In genomic region chr9:44125546-44126428, GRCm38 (mm10) we compare ENCODE assay signal across 8 mouse cellular contexts. TPM values are rescaled to one million over a fixed set of nuclear protein-coding genes. Genes with fewer than 3 reads are reported as not detected.
DNase-seq lines count a peak whose midpoint lies in the region; ATAC-seq lines count a peak whose summit lies in the region.

No protein-coding gene starts in this region.

- H3K36me3 ChIP-seq in intestine, embryonic 16.5 days (ENCODE audit: control insufficient read depth, insufficient read depth, low read length) = no peaks in the 10 kb centered on the region
- H3K36me3 ChIP-seq in midbrain, embryonic 11.5 days (ENCODE audit: control insufficient read depth, insufficient read depth, low read length) = no peaks in the 10 kb centered on the region

- WGBS in intestine, embryonic 16.5 days = 27% methylated on average over 18 of the region's 18 CpGs
- 35% methylated on average over 18 of the region's 18 CpGs for WGBS in midbrain, embryonic 11.5 days

- peak; percentile 92 for DNase-seq in 3T3-L1 (ENCODE audit: low read depth, low spot score)
- DNase-seq in adrenal gland, adult 8-10 months = peak; percentile 75
- peak; percentile 84 for DNase-seq in embryo, embryonic 11.5 days (ENCODE audit: low read depth, low spot score)
- DNase-seq in gastrocnemius, postnatal 36 days = peak; percentile 73 to 77
- DNase-seq in left cerebral cortex, postnatal 36 days (ENCODE audit: low spot score in 2 of 2) = peak; percentile 64 to 83
- DNase-seq in midbrain, embryonic 11.5 days (ENCODE audit: low spot score, missing footprints) = peak; percentile 99
- peak; percentile 63 to 75 for DNase-seq in spleen, postnatal 14 days (ENCODE audit: low spot score in 2 of 2)

- no peaks in the 10 kb centered on the region for H3K27me3 ChIP-seq in intestine, embryonic 16.5 days (replicated peaks; ENCODE audit: control insufficient read depth, insufficient read depth, low read length)
- H3K27me3 ChIP-seq in midbrain, embryonic 11.5 days (ENCODE audit: control insufficient read depth, insufficient read depth, low read length) = no peaks in the 10 kb centered on the region; the same call in 1 of the 2 replicates

- H3K4me1 ChIP-seq in intestine, embryonic 16.5 days (ENCODE audit: control insufficient read depth, insufficient read depth, low read length) = peaks cover 17% of the 10 kb centered on the region
- peaks cover 14% of the 10 kb centered on the region for H3K4me1 ChIP-seq in midbrain, embryonic 11.5 days (ENCODE audit: control insufficient read depth, insufficient read depth, low read length)

- no peaks in the 10 kb centered on the region for H3K9me3 ChIP-seq in intestine, embryonic 16.5 days (ENCODE audit: control insufficient read depth, low read length)
- H3K9me3 ChIP-seq in midbrain, embryonic 11.5 days (ENCODE audit: control insufficient read depth, low read length) = no peaks in the 10 kb centered on the region

- H3K27ac ChIP-seq in intestine, embryonic 16.5 days (ENCODE audit: low read length) = peak overlapping the region; percentile 60; the same call in 1 of the 2 replicates
- H3K27ac ChIP-seq in midbrain, embryonic 11.5 days (ENCODE audit: low read depth, low read length) = no peak overlapping the region

- no peak overlapping the region for H3K4me2 ChIP-seq in intestine, embryonic 16.5 days (ENCODE audit: low read depth, low read length)
- H3K4me2 ChIP-seq in midbrain, embryonic 11.5 days = no peak overlapping the region

- H3K4me3 ChIP-seq in intestine, embryonic 16.5 days (ENCODE audit: low read length) = no peak overlapping the region
- no peak overlapping the region for H3K4me3 ChIP-seq in midbrain, embryonic 11.5 days (ENCODE audit: low read depth, low read length)

- peak overlapping the region; percentile 50 for H3K9ac ChIP-seq in intestine, embryonic 16.5 days (ENCODE audit: low read depth, low read length)
- H3K9ac ChIP-seq in midbrain, embryonic 11.5 days (ENCODE audit: low read length) = no peak overlapping the region

- ATAC-seq in intestine, embryonic 16.5 days = 0 out of 2 replicates have a peak, but pooled peaks have one; percentile 30
- peak; percentile 46; the same call in 1 of the 2 replicates for ATAC-seq in midbrain, embryonic 11.5 days (ENCODE audit: low FRiP score)

- intact Hi-C loops in gastrocnemius, postnatal 36 days (cut with DNase I) = loop anchor here (2.0 to 5.0 kb wide), 2 partner anchors 141 to 262 kb away; no protein-coding TSS in a partner anchor
- intact Hi-C loops in left cerebral cortex, postnatal 36 days (cut with DNase I) = loop anchor here (5.0 to 10.0 kb wide), 2 partner anchors 109 to 267 kb away; partner anchors contain the start of gene Cbl

RNA-seq across cellular contexts. Expression of gene Mcam, which starts 8.5 kb away (rescaled TPM):
- 10 to 100 TPM; 21.4 to 70.9 (median 38.2) TPM for total RNA-seq in adrenal gland, adult 8-10 months (2022)
- 10 to 100 TPM; 24.2 to 31.2 TPM for total RNA-seq in gastrocnemius, postnatal 36 days (2021)
- polyA plus RNA-seq in intestine, embryonic 16.5 days (2015; fragmentation: Nextera tagmentation; extraction: Ambion mirVana) = 42.9 and 45.1 TPM in 2 replicates
- total RNA-seq in left cerebral cortex, postnatal 36 days (2021) = 10 to 100 TPM; 14.9 to 18.4 TPM
- 14.5 and 15.2 TPM in 2 replicates for polyA plus RNA-seq in midbrain, embryonic 11.5 days (2014; fragmentation: Nextera tagmentation; extraction: Ambion mirVana)

RNA-seq across cellular contexts. Expression of gene Rnf26, which starts 12.5 kb away (rescaled TPM):
- 10 to 100 TPM; 29.8 to 36.7 (median 31.5) TPM for total RNA-seq in adrenal gland, adult 8-10 months (2022)
- 1 to 10 TPM; 2.1 to 3.6 TPM for total RNA-seq in gastrocnemius, postnatal 36 days (2021)
- polyA plus RNA-seq in intestine, embryonic 16.5 days (2015; fragmentation: Nextera tagmentation; extraction: Ambion mirVana) = 45.4 and 48.1 TPM in 2 replicates
- 10 to 100 TPM; 29.2 to 35.7 TPM for total RNA-seq in left cerebral cortex, postnatal 36 days (2021)
- polyA plus RNA-seq in midbrain, embryonic 11.5 days (2014; fragmentation: Nextera tagmentation; extraction: Ambion mirVana) = 49.5 and 56.4 TPM in 2 replicates

RNA-seq across cellular contexts. Expression of gene Gm49380, which starts 12.5 kb away (rescaled TPM):
- total RNA-seq in adrenal gland, adult 8-10 months (2022) = 1 to 10 TPM in 1 of 4 experiments, under 1 TPM in 3; 0.20 to 1.1 (median 0.93) TPM
- total RNA-seq in gastrocnemius, postnatal 36 days (2021) = 1 to 10 TPM in 1 of 2 experiments, under 1 TPM in 1; 0.57 to 1.3 TPM
- polyA plus RNA-seq in intestine, embryonic 16.5 days (2015; fragmentation: Nextera tagmentation; extraction: Ambion mirVana) = 0.05 and 0.12 TPM in 2 replicates
- total RNA-seq in left cerebral cortex, postnatal 36 days (2021) = 1 to 10 TPM in 1 of 2 experiments, not detected in 1; 1.0 TPM
- 0.23 and 0.36 TPM in 2 replicates for polyA plus RNA-seq in midbrain, embryonic 11.5 days (2014; fragmentation: Nextera tagmentation; extraction: Ambion mirVana)

RNA-seq across cellular contexts. Expression of gene C1qtnf5, which starts 18.7 kb away (rescaled TPM):
- total RNA-seq in adrenal gland, adult 8-10 months (2022) = 10 to 100 TPM; 13.7 to 22.0 (median 18.7) TPM
- total RNA-seq in gastrocnemius, postnatal 36 days (2021) = 1 to 10 TPM; 6.7 to 9.6 TPM
- polyA plus RNA-seq in intestine, embryonic 16.5 days (2015; fragmentation: Nextera tagmentation; extraction: Ambion mirVana) = 2.7 and 3.0 TPM in 2 replicates
- total RNA-seq in left cerebral cortex, postnatal 36 days (2021) = 10 to 100 TPM; 15.1 to 19.3 TPM
- 0.85 and 0.99 TPM in 2 replicates for polyA plus RNA-seq in midbrain, embryonic 11.5 days (2014; fragmentation: Nextera tagmentation; extraction: Ambion mirVana)

RNA-seq across cellular contexts. Expression of gene Mfrp, which starts 24.3 kb away (rescaled TPM):
- total RNA-seq in adrenal gland, adult 8-10 months (2022) = under 1 TPM in 2 of 4 experiments, not detected in 2; 0.10 to 0.31 TPM
- not detected for total RNA-seq in gastrocnemius, postnatal 36 days (2021)
- 0.18 and 0.24 TPM in 2 replicates for polyA plus RNA-seq in intestine, embryonic 16.5 days (2015; fragmentation: Nextera tagmentation; extraction: Ambion mirVana)
- under 1 TPM in 1 of 2 experiments, not detected in 1; 0.22 TPM for total RNA-seq in left cerebral cortex, postnatal 36 days (2021)
- not detected in 2 replicates for polyA plus RNA-seq in midbrain, embryonic 11.5 days (2014; fragmentation: Nextera tagmentation; extraction: Ambion mirVana)

Comparison
In these comparisons a context has a peak if more than half of its experiments do, and no peak if none do; other contexts are left out.
1. RNA of gene Rnf26, which starts 12.5 kb away (total RNA-seq): 29.2 to 35.7 TPM in left cerebral cortex, postnatal 36 days and 29.8 to 36.7 TPM in adrenal gland, adult 8-10 months; 2.1 to 3.6 TPM in gastrocnemius, postnatal 36 days; every median in the first group is over 4 times any median in the second.
2. Peak in every context shown above with its lines, with median percentiles within 50 percentile points of each other: DNase-seq.